Mouse (Mus musculus) CD8-positive naive resting alpha-beta T cell, adult 2 months (primary cell): ENCODE measurements around the gene Gm12845.
"Not testable (repeated sequence)": the region's sequence is repeated elsewhere in the genome, so short reads cannot be mapped to it uniquely, and the experiment has no call there.

Experiments
- DNase-seq, 2 experiments: peaks; one replicate each; pipeline ENCODE4 v3.0.0; 2022; ENCODE audit warnings: low read depth in 2 of 2, low spot score in 2 of 2

The Gm12845 gene

DNA sequence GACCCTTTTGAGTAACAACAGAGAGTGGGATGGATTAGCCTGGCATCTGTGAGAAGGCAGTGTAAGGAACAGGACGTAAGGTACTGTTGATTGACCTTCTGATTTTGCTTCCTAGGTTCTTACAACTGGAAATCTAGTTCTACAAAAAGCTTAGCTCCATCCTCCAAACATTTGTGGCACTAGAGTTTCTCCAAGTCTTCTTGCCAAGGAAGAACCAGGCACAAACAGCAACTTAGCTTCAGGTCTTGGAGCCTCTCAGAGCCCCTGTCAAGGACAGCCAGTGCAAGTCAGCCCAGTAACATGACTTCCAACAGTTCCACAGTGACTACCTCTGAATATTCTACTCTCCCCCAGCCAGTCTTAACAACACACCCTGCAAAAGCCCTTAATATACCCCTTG, at the start of gene Gm12845:
Gene Gm12845 (plus strand): TSS at position 301 of the 400 bp plus-strand sequence.
- no peak for DNase-seq

- peak; percentile 38 to 65 for DNase-seq
Observed at GRCm38 (mm10) chr4:117676903-117677302, 47.3 kb upstream of the Gm12845 start.

DNA sequence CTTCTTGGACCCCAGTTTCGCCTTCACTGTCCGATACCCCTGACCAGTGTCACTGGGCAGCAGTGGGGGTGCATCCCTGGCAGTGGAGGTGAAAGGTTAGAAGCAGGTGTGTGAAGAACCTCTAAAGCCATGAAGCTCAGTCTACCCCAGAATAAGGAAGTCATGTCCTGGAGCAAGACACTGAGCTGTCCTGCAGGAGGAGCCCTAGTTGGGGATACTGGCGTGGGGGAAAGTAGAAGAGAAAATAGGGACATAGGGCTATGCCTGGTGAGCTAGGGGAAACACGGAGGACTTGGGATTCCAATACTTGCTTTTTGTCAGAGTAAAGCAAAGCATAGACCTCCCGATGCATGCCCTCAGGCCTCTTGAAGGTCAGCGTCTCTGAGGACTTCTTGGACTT, 43.2 kb upstream of the Gm12845 start:
- no peak for DNase-seq

- DNase-seq: peak; percentile 74
Observed at GRCm38 (mm10) chr4:117681931-117682461, 42.2 kb upstream of the Gm12845 start, which contains the start of gene Dmap1. TSS of gene Dmap1 (minus strand) at chr4:117682273.

DNA sequence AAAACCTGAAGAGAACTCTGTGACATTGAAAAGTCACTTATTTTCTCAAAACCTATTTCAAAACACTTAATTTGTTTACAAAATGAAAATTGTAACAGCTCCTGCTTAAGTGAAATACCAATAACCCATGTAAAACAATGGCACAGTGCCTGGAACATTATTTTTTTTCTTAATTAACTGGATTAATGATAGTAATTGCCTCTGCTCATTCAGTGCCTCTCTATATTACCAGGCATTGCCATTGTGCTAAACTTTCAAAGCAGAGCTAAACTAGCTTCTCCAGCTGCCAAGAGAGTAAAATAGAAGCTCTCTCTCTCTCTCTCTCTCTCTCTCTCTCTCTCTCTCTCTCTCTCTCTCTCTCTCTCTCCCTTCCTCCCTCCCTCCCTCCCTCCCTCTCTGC, 41.7 kb upstream of the Gm12845 start:
- DNase-seq: no peak

DNA sequence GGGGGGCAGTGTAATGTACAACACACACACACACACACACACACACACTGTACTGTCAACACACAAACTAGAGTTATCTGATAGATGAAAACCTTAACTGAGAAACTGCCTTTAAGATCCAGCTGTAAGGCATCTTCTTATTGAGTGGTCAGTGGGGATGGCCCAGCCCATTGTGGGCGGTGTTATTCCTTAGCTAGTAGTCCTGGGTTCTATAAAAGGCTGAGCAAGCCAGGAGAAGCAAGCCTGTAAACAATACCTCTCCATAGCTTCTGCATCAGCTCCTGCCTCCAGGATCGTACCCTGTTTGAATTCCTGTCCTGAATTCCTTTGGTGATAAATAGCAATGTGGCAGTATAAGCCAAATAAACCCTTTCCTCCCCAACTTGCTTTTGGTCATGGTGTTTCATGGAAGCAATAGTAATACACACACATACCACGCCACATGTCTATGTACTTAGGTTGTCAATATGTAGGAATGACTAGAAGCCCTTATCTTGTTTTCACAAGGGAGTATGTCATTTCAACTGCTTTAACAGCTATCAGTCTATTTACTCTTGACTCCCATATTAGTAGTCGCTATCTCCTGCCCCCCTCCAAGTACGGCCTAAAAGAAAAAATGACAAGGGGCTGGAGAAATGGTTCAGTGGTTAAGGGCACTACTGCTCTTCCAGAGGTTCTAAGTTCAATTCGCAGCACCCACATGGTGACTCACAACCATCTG, 41.0 kb upstream of the Gm12845 start:
- no peak for DNase-seq

DNA sequence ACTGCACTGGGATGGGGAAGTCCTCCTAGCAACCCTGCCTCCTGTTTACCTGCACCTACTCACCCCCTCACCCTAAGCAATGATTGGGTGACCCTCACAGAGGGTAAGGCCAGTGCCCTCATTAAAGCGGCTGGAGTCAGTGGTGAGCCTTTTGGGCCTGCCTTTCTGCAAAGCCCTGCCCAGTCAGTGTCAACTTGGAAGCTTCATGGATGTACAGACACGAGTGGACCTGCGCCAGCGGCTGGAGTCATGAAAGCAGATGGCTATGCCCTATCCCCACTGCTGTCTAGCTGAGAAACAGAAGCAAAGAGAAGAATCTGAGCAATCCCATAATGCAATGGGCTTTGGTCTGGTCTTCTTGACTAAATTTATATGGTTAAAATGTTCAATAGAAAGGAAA, 37.9 kb upstream of the Gm12845 start:
- DNase-seq: no peak

DNA sequence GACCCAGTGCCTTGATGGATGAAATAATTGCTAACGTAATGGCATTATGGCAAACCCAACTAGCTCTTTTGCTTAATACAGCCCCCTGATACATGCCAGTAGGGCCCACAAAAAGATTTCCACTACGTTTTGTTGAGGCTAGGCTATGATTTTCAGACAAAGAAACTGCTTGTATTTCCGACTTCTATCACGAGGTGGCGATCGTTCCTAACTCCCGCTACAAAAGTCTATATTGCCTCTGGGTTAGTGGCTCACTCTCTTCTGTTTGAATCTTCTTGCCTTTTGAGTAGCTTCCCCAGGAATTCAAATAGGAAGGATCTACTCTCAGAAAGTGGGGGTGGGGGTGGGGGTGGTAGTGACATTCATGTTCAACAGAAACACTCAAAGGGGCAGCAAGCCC, 18.9 kb upstream of the Gm12845 start:
- DNase-seq: peak in 1 of 2 experiments; percentile 20

DNA sequence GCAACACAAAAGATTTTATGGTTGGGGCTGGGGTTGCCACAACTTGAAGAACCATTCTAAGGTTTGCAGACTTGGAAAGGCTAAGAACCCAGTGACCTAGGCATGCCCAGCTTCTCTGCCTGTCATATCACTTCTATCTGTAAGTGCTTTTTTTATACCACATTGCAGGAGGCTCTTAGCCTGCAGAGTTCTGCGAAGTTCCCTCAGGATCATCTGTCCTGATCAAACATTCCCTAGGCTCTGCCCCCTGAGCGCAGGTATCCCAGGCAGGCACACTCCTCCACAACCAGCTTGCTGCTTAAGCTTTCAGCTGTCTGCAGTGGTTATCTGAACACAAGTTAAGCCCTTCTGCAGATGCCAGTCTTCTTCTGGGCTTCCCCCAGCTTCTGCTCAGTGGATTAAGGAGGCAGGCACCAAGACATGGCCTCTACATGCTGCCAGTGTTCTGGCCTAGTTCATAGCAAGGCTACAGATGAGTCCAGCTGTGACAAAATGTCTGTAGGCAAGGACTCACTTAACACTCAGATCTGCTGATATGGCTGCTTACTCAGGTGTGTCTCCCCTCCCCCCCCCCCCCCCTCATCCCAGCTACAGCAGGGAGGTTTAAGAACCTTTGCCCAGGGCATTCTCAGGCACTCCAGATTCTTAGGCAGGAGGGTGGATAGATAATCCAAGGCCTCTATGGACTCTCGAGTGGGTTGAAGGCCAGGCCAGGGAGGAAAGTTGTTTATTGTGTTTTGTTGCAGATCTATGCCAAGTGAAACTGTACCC, 15.2 kb upstream of the Gm12845 start:
- no peak for DNase-seq

- no peak for DNase-seq
Observed at GRCm38 (mm10) chr4:117712314-117712713, 11.9 kb upstream of the Gm12845 start.

DNA sequence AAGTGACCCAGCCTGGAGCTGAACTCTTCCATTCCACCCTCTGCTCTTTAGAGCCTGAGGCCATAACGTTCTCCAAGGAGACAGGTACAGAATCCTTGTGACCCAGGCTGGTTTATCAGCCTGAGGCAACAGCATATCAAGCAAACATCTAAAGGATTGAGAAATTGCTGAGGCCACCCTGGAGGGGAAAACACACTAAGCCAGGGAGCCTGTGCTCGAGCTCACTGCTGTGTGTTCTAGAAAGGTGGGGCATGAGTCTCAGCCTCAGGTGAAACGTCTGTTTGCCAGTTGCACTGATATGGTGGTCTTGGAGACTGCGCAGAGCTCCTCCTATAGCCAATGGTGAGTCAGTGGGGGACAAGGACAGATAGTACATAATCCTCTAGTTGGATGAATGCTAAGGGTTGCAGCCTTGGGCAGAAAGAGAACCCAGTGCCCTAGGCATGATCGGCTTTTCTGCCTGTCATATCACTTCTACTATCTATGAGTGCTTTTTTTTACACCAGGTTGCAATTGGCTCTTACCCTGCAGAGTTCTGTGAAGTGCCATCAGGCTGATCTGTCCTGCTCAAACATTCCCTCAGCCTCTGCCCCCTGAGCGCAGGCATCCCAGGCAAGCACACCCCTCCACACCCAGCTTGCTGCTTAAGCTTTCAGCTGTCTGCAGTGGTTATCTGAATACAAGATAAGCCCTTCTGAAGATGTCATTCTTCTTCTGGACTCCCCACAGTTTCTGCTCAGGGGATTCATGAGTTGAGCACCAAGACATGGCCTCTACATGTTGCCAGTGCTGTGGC, 10.7 kb upstream of the Gm12845 start:
- DNase-seq: no peak

GRCm38 (mm10) chr4:117731926-117732325, 7.7 kb downstream of the Gm12845 start:
- DNase-seq: no peak

DNA sequence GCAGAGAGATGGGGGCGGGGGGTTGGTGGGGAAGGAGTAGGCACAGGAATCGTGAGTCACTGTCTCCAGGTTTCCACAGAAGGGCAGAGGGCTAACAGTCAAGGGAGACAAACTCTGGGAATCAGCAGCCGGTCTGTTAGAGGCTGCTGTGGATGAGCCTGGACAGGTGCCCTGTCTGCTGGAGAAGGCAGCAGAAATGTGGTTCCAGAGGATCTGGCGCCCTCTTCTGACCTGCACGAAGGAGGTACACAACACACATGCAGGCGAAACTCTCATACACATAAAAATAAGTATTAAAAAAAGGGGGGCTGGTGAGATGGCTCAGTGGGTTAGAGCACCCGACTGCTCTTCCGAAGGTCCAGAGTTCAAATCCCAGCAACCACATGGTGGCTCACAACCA, 13.3 kb downstream of the Gm12845 start:
- DNase-seq: no peak

DNA sequence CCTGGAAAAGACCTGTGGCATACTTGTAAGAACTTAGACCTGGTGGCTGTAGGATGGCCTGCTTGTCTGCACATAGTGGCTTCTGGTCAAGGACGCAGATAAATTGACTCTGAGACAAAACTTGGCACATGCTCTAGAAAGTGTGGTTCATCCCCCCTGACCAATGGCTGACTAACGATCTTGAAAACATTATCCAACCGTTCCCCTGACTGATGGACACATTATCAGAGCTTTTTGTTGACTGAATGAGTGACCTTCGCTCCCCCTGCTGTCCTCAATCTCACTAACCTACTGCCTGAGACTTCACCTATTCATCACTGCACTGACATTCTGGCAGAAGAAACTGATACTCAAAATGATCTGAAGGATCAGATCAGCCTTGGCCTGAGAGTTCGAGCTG, 28.3 kb downstream of the Gm12845 start:
- DNase-seq: not testable (repeated sequence)

- DNase-seq: no peak
Observed at GRCm38 (mm10) chr4:117760151-117760550, 35.9 kb downstream of the Gm12845 start.

GRCm38 (mm10) chr4:117765416-117765815, 41.2 kb downstream of the Gm12845 start, which contains the start of gene Klf17:
TSS of gene Klf17 (minus strand) at chr4:117765648.
- DNase-seq: no peak

- peak in 1 of 2 experiments; percentile 18 for DNase-seq
Observed at GRCm38 (mm10) chr4:117770935-117771334, 46.7 kb downstream of the Gm12845 start.

- DNase-seq: no peak
Observed at GRCm38 (mm10) chr4:117772960-117773359, 48.7 kb downstream of the Gm12845 start.
